Mouse (Mus musculus) stomach, embryonic 15.5 days (tissue): ENCODE measurements at regions not wholly inside any gene's neighbourhood (a gene's known extent, or its start where the extent isn't known, plus 50 kb on each side); places are given as distances from the start of the nearest gene placed in this dataset.

Experiments
- ATAC-seq: fragments of 200-750 bp; cut with Nextera tagmentation; 2 replicates; pipeline ENCODE4 v1.8.0; 2017; ENCODE audit warnings: low read depth, moderate number of reproducible peaks, moderate TSS enrichment; ENCODE audit not compliant: insufficient read depth, low FRiP score
- H3K27ac ChIP-seq: fragments of 300-500 bp; sonication (generic); 2 replicates; pipeline ENCODE4 v1.5.1; 2015; ENCODE audit warnings: mild to moderate bottlenecking, inconsistent platforms
- H3K27me3 ChIP-seq: fragments of 300-500 bp; sonication (generic); replicated peaks from 2 replicates; pipeline ENCODE4 v1.6.1; 2015; ENCODE audit warnings: inconsistent platforms
- H3K36me3 ChIP-seq: fragments of 300-500 bp; sonication (generic); 2 replicates; pipeline ENCODE4 v1.6.1; 2015; ENCODE audit warnings: inconsistent platforms
- H3K4me1 ChIP-seq: fragments of 300-500 bp; sonication (generic); 2 replicates; pipeline ENCODE4 v1.6.1; 2015; ENCODE audit warnings: inconsistent platforms
- H3K4me2 ChIP-seq: fragments of 300-500 bp; sonication (generic); 2 replicates; pipeline ENCODE4 v1.6.1; 2015; ENCODE audit warnings: mild to moderate bottlenecking, inconsistent platforms
- H3K4me3 ChIP-seq: fragments of 300-500 bp; sonication (generic); replicated peaks from 2 replicates; pipeline ENCODE4 v1.5.1; 2015; ENCODE audit warnings: inconsistent platforms
- H3K9ac ChIP-seq: fragments of 300-500 bp; sonication (generic); 2 replicates; pipeline ENCODE4 v1.6.1; 2015; ENCODE audit warnings: inconsistent platforms
- H3K9me3 ChIP-seq: fragments of 300-500 bp; sonication (generic); 2 replicates; pipeline ENCODE4 v1.6.1; 2016; ENCODE audit warnings: inconsistent platforms
- WGBS: fragments of 180-500 bp; shearing (Covaris S2); methylation state at CpG from one replicate; pipeline ENCODE4 v1.1.7; 2015; 5-methylcytosine and 5-hydroxymethylcytosine counted together

DNA sequence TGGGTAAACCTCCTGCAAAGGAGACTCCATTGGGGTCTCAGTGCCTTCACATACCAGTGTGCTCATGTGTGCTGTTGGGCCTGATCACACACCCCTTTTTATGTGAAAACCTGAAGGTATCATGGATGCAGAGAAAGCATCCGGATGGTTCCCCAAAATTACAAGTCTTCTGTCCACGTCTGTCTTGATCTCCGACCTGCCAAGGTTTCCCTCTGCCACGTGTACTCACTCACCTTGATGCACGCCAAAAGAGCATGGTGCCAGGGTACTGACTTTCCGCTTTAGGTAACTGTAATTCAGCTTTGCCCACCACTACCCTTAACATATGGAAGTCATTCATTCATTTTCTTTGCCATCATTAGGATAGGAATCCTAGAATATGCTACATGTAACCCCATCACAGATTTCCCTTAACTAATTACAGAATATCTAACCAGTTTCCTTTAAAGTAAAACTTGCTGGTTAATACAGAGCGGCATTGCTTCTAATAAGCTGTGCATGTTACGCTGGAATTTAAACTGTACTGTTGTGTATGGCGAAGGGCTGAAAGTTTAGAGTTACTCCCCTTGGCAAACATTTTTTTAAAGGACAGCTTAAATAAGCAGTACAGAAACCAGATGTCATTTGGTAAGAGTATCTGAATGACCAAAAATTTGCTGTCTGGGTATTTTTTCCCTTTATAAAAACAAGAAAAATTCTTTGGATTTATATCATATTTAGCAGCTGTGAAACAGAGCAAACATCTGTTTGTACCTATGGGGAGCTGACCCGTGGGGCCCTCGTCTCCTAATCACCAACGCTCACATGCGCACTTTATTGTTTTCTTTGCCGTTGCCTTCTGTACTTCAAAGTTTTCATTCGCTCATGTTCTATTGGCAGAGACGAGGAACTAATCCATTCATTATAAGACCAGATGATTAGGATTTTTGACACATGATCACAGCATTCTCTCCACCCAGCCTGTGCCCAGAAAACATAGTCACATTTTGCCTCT is 131.4 kb upstream of the Gm15217 start:
- Histone ChIP-seq H3K27me3 (no peaks in the 10 kb centered on the region), H3K4me3 (no peak overlapping the region), H3K36me3 (no peaks in the 10 kb centered on the region), H3K27ac (no peak overlapping the region), H3K4me2 (no peak overlapping the region; the same call in 1 of the 2 replicates), H3K4me1 (no peaks in the 10 kb centered on the region), H3K9ac (no peak overlapping the region), H3K9me3 (no peaks in the 10 kb centered on the region)
- 65% methylated on average over 16 of the region's 16 CpGs for WGBS
- no peak for ATAC-seq

DNA sequence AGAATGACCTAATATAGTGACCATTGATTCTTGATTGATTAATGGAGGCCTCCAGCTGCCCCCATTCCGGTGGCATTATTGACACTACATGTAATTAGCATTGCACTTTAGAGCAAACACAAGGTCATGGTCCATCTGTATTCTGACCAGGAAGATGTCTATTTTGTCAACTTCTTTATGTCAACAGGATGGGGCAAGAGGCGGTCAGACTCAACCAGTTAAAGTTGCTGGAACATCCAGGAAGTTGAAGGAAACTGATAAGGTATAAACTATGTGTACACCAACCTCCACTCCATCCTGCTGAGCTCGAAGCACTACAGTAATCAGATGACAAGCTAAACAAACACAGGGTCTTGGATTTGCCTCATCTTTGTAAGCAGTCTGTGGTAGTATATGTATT is 130.1 kb upstream of the Gm15217 start:
- Histone ChIP-seq H3K9ac (no peak overlapping the region), H3K4me2 (no peak overlapping the region), H3K4me3 (no peak overlapping the region), H3K36me3 (no peaks in the 10 kb centered on the region), H3K9me3 (no peaks in the 10 kb centered on the region), H3K27me3 (no peaks in the 10 kb centered on the region), H3K27ac (no peak overlapping the region), H3K4me1 (no peaks in the 10 kb centered on the region)
- no peak for ATAC-seq
- WGBS, result 36% methylated on average over 3 of the region's 3 CpGs

DNA sequence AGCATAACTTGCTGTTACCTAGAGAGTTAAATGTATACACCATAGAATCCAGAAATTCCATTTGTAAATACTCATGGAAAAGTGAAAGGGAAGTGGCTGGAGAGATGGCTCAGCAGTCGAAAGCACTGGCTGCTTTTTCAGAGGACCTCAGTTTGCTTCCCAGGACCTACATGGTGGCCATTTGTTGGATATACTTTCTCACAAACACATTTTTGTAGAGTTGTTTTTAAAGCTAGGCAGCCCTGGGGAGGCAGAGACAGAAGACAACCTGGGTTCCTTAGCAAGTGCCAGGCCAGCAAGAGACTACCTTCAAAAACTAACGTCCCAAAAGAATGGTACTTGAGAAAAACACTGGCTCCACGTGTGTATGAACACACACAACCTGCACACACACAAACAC is 124.0 kb upstream of the Gm15217 start:
- Histone ChIP-seq H3K4me2 (no peak overlapping the region), H3K4me1 (no peaks in the 10 kb centered on the region), H3K4me3 (no peak overlapping the region), H3K27ac (no peak overlapping the region), H3K9me3 (no peaks in the 10 kb centered on the region), H3K9ac (no peak overlapping the region), H3K36me3 (no peaks in the 10 kb centered on the region), H3K27me3 (no peaks in the 10 kb centered on the region)
- ATAC-seq, result no peak
- WGBS, result 67% methylated on average over 3 of the region's 3 CpGs

DNA sequence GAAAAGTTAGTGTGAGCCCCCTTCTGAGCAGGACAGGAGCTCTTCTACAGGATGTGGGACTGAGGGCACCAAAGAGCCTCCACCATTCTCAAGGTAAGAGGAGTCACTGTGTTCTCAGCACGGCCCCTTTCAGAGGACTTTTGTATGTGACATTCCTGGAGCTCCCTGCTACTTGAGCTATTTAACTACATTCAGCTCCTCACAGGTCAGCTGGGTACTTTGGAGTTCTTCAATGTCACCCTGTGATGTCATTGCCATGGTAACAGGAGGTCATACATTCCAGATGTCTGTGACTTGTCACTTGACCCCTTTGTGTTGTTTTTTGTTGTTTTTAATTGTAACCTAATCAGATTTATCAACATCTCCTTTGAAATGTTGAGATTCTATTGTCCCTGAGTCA is 122.9 kb upstream of the Gm15217 start:
- Histone ChIP-seq H3K4me1 (no peaks in the 10 kb centered on the region), H3K27ac (no peak overlapping the region), H3K4me2 (no peak overlapping the region), H3K27me3 (no peaks in the 10 kb centered on the region), H3K36me3 (no peaks in the 10 kb centered on the region), H3K9me3 (no peaks in the 10 kb centered on the region), H3K4me3 (no peak overlapping the region), H3K9ac (no peak overlapping the region)
- no peak for ATAC-seq
- WGBS, result 38% methylated on average over 1 of the region's 1 CpGs

DNA sequence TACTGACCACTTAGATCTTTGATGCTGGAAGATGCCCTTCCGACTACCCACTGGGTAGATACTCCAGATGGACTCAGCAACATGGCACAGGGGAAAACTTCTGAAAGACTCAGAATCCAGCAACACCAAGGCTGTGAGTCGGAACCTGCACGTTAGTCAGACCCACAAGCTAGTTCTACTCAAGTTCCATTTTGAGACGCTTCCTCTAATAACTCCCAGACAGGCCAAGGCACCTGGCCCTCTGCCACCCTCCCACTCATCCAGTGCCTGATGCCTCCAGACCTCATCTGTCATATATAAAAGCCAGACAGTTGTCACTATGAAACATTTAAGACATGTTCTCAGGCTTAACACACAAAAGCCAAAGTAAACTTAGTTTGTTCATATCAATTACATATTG is 121.9 kb upstream of the Gm15217 start:
- Histone ChIP-seq H3K4me3 (no peak overlapping the region), H3K27ac (no peak overlapping the region), H3K9me3 (no peaks in the 10 kb centered on the region), H3K9ac (no peak overlapping the region), H3K4me1 (no peaks in the 10 kb centered on the region), H3K4me2 (no peak overlapping the region), H3K36me3 (no peaks in the 10 kb centered on the region), H3K27me3 (no peaks in the 10 kb centered on the region)
- 63% methylated on average over 4 of the region's 4 CpGs for WGBS
- no peak for ATAC-seq

DNA sequence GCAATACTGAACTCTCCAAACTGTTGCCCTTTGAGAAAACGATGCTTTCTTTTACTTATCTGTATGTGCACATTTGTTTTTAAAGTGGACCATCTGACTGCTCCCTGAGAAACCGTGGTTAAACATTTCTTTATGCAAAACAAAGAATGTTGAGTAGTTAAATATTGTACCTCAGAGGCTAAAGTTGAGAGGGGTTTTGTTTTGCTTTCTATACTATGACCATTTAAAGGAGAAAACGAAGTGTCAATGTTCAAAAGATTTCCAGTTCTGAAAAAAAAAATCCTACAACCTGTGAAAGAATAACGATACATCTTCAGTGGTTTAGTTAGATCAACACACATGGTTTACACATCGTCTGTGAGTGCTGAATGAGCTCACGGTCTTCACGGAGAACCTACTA is 120.7 kb upstream of the Gm15217 start:
- no peaks in the 10 kb centered on the region for H3K4me1 ChIP-seq
- WGBS, result 57% methylated on average over 7 of the region's 7 CpGs
- no peak overlapping the region for H3K4me3 ChIP-seq
- H3K36me3 ChIP-seq, result no peaks in the 10 kb centered on the region
- no peak for ATAC-seq
- no peak overlapping the region for H3K4me2 ChIP-seq
- no peaks in the 10 kb centered on the region for H3K9me3 ChIP-seq
- no peak overlapping the region for H3K9ac ChIP-seq
- no peak overlapping the region for H3K27ac ChIP-seq
- H3K27me3 ChIP-seq, result no peaks in the 10 kb centered on the region

DNA sequence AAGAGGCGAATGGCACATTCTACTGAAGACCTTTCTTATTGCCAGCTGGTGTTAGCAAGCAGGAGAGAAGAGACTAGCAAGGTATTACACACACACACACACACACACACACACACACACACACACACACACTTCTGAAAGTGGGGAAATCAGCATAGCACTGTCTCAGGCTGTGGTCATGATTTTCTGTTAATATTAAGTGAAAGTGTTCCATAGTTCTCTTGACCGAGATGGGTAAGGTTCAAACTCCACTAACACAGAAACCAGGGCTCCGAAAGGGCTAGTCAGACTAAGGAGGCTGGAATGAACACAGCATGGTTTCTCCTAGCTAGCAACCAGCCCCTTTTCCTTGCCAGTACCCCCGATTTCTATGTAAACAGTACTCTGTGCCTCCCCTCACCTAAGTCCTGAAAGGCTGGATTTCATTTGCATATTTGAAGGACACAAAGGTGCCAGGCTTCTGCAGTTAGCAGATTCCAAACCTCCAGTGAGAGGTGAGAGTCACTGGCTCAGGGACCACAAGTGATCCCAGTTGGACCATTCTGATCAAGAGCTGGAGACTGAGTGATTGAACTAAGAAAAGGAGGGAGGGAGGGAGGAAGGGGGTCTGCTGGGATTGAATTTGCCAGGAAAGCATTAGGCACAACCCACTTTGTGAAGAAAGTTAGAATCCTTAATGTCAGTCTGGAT is 118.8 kb upstream of the Gm15217 start:
- WGBS, result 70% methylated on average over 4 of the region's 4 CpGs
- no peaks in the 10 kb centered on the region for H3K4me1 ChIP-seq
- H3K27me3 ChIP-seq, result no peaks in the 10 kb centered on the region
- H3K4me2 ChIP-seq, result no peak overlapping the region
- no peak overlapping the region for H3K4me3 ChIP-seq
- H3K36me3 ChIP-seq, result no peaks in the 10 kb centered on the region
- ATAC-seq, result no peak; the same call in 1 of the 2 replicates
- no peaks in the 10 kb centered on the region for H3K9me3 ChIP-seq
- no peak overlapping the region for H3K27ac ChIP-seq
- H3K9ac ChIP-seq, result no peak overlapping the region

DNA sequence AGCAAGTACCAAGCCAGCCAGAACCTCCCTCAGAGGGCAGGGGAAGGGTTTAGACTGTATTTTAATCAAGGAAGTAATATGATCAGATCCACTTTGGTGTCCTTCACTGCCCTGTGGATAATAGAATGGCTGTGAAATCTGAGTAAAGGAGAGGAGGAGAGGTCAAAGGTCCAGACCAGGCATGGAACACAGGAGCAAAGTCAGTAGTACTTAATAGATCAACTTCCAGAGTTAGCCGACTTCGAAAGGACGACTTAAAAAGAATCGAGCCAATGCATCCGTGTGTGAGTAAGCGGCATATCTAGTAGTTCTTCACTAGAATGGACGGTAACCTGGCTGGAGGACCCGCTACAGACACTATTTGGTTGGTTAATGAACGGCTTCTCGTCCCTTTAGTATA is 103.8 kb upstream of the Gm15217 start:
- Histone ChIP-seq H3K27ac (no peak overlapping the region), H3K4me2 (no peak overlapping the region), H3K4me3 (no peak overlapping the region), H3K27me3 (no peaks in the 10 kb centered on the region), H3K9me3 (no peaks in the 10 kb centered on the region), H3K4me1 (no peaks in the 10 kb centered on the region), H3K36me3 (no peaks in the 10 kb centered on the region), H3K9ac (no peak overlapping the region)
- no peak for ATAC-seq
- WGBS, result 85% methylated on average over 10 of the region's 10 CpGs

DNA sequence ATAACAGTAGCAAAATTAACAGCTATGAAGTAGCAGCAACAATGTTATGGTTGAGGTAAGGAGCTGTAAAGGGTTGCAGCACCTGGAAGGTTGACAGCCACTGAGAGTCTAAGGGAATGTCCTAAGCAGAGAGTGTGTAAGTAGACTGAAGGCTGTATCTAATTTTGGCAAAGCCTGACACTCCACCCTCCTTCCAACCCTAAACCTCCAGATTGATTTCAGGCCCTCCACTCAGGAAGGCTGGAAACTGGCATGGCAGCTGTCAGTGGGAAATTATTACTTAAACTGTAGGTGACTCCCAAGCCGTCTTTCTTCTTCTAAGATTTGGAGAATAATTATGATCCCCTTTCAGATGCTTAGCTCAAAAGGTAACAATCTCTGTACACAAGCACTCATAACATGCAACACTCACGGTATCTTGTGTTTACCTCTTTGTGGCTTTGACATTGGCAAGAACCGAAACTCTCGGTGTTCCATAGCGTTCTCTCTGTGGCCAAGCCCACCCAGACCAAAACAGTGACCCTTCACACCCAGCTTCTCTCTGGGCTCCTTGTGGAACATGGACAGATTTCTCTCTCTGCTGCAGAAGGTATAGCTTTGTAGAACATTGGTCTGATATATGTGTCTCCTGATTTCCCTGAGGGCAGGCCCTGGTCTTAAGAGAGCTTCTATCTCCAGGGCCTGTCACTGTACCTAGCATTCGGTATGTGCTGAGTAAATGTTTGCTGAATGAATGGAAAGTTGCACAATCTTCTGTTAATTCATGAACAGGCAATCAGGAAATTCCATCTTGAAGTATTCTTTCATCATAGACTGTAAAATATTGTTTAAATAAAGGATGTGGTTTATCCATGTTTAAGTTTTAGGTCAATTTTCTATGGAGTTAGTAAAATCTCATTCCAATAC is 102.0 kb upstream of the Gm15217 start:
- ATAC-seq, result no peak
- no peaks in the 10 kb centered on the region for H3K36me3 ChIP-seq
- no peak overlapping the region for H3K4me2 ChIP-seq
- 83% methylated on average over 6 of the region's 6 CpGs for WGBS
- H3K4me1 ChIP-seq, result no peaks in the 10 kb centered on the region
- H3K27me3 ChIP-seq, result no peaks in the 10 kb centered on the region
- H3K4me3 ChIP-seq, result no peak overlapping the region
- H3K9ac ChIP-seq, result no peak overlapping the region
- H3K27ac ChIP-seq, result no peak overlapping the region
- no peaks in the 10 kb centered on the region for H3K9me3 ChIP-seq

DNA sequence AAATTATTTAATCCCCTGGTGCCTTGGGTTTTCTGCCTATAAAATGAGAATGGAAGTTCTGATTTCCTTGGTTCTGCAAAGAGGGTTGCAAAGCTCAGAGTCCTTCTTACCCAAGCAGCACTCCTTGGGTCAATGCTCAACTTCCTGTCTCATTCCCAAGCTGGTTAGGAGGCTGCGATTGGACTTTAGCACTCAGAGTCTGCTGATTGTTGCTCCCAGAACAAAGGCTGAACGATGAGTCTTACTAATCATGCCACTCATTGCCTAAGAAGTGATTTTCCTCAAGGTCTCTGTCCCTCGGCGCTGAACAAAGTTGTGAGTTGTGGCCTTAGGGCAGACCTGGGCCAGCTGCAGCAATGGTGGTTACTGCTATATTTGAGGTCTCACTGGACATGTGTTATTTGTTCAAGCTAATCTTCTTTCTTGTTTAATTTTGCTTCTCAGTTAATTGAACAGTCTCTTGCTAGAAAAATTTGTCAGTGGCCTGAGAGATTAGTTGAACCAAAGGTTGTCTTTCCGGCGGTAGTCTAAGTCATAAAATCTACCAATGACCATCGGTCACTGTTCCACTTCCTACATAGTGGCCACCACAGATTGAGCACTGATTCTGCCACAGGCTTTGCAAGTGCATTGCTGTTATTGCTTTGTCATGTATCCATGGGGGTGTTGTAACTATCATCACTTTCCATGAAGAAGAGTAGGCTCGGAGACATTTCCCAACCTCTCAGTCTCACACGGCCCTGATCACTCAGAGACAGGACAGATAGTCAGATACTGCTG is 101.2 kb upstream of the Gm15217 start:
- WGBS, result 86% methylated on average over 9 of the region's 9 CpGs
- no peak overlapping the region for H3K4me2 ChIP-seq
- H3K27ac ChIP-seq, result no peak overlapping the region
- no peaks in the 10 kb centered on the region for H3K36me3 ChIP-seq
- H3K27me3 ChIP-seq, result no peaks in the 10 kb centered on the region
- no peak for ATAC-seq
- H3K9ac ChIP-seq, result no peak overlapping the region
- H3K9me3 ChIP-seq, result no peaks in the 10 kb centered on the region
- no peak overlapping the region for H3K4me3 ChIP-seq
- no peaks in the 10 kb centered on the region for H3K4me1 ChIP-seq

DNA sequence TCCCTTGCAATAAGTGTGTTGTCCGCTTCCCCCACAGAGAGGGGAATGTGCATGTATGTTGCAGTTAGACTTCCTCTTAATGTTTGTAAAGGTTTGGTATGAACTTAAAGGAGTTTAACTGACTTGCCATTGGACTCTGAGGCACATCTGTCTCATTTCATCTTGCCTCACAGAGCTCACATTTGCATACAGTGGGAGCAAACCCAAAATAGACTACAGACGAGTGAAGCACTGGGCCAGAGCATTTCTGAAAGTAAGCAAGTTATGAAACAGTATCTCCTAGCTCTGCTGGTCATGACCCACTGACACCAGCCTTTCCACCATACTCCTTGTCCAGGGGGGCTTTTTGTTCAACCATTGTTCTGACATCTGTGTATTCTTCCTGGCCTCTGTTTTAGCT is 86.8 kb upstream of the Gm15217 start:
- H3K4me3 ChIP-seq, result no peak overlapping the region
- no peaks in the 10 kb centered on the region for H3K9me3 ChIP-seq
- no peaks in the 10 kb centered on the region for H3K27me3 ChIP-seq
- no peak overlapping the region for H3K27ac ChIP-seq
- no peak for ATAC-seq
- H3K4me2 ChIP-seq, result no peak overlapping the region
- H3K36me3 ChIP-seq, result no peaks in the 10 kb centered on the region
- H3K9ac ChIP-seq, result no peak overlapping the region
- no peaks in the 10 kb centered on the region for H3K4me1 ChIP-seq
- 47% methylated on average over 2 of the region's 2 CpGs for WGBS
